Mouse (Mus musculus): Measurements from ENCODE around the gene Slc25a11. TPM values are rescaled to one million over a fixed set of nuclear protein-coding genes. Genes with fewer than 3 reads are reported as not detected.
A peak's percentile ranks its signal among the peaks of the same experiment; 100 is the strongest.

Gene Slc25a11
- total RNA-seq, 1 experiment from 2014 or later: 41.1 TPM

GRCm38 (mm10) chr11:70654198-70654922, 7.1 kb upstream of the Slc25a11 start, which contains the start of gene Pfn1:
TSS of gene Pfn1 (minus strand) at chr11:70654644.
- ATAC-seq (replicated peaks; ENCODE audit: insufficient number of reproducible peaks, low FRiP score, low TSS enrichment, poor library complexity, severe bottlenecking): peak; percentile 38; the same call in 1 of the 2 replicates

GRCm38 (mm10) chr11:70653345-70654197, 6.3 kb upstream of the Slc25a11 start:
- no peak for ATAC-seq (replicated peaks; ENCODE audit: insufficient number of reproducible peaks, low FRiP score, low TSS enrichment, poor library complexity, severe bottlenecking)

- no peak; the same call in 1 of the 2 replicates for ATAC-seq (replicated peaks; ENCODE audit: insufficient number of reproducible peaks, low FRiP score, low TSS enrichment, poor library complexity, severe bottlenecking)
Observed at GRCm38 (mm10) chr11:70652884-70653344, 5.6 kb upstream of the Slc25a11 start.

GRCm38 (mm10) chr11:70652029-70652883, 5.0 kb upstream of the Slc25a11 start:
- no peak for ATAC-seq (replicated peaks; ENCODE audit: insufficient number of reproducible peaks, low FRiP score, low TSS enrichment, poor library complexity, severe bottlenecking)

GRCm38 (mm10) chr11:70651391-70651790, 4.1 kb upstream of the Slc25a11 start:
- ATAC-seq (replicated peaks; ENCODE audit: insufficient number of reproducible peaks, low FRiP score, low TSS enrichment, poor library complexity, severe bottlenecking): no peak

- ATAC-seq (replicated peaks; ENCODE audit: insufficient number of reproducible peaks, low FRiP score, low TSS enrichment, poor library complexity, severe bottlenecking): no peak
Observed at GRCm38 (mm10) chr11:70650322-70651175, 3.3 kb upstream of the Slc25a11 start.

GRCm38 (mm10) chr11:70649185-70649734, 2.0 kb upstream of the Slc25a11 start:
- no peak for ATAC-seq (replicated peaks; ENCODE audit: insufficient number of reproducible peaks, low FRiP score, low TSS enrichment, poor library complexity, severe bottlenecking)

- ATAC-seq (replicated peaks; ENCODE audit: insufficient number of reproducible peaks, low FRiP score, low TSS enrichment, poor library complexity, severe bottlenecking): no peak
Observed at GRCm38 (mm10) chr11:70648512-70648911, 1.2 kb upstream of the Slc25a11 start.

- ATAC-seq (replicated peaks; ENCODE audit: insufficient number of reproducible peaks, low FRiP score, low TSS enrichment, poor library complexity, severe bottlenecking): no peak
Observed at GRCm38 (mm10) chr11:70647716-70648420, 589 bp upstream of the Slc25a11 start.

- no peak for ATAC-seq (replicated peaks; ENCODE audit: insufficient number of reproducible peaks, low FRiP score, low TSS enrichment, poor library complexity, severe bottlenecking)
Observed at GRCm38 (mm10) chr11:70646259-70646555, 1.1 kb downstream of the Slc25a11 start.

- no peak for ATAC-seq (replicated peaks; ENCODE audit: insufficient number of reproducible peaks, low FRiP score, low TSS enrichment, poor library complexity, severe bottlenecking)
Observed at GRCm38 (mm10) chr11:70645461-70646258, 1.6 kb downstream of the Slc25a11 start.

- ATAC-seq (replicated peaks; ENCODE audit: insufficient number of reproducible peaks, low FRiP score, low TSS enrichment, poor library complexity, severe bottlenecking): no peak
Observed at GRCm38 (mm10) chr11:70644564-70645103, 2.6 kb downstream of the Slc25a11 start.

- no peak for ATAC-seq (replicated peaks; ENCODE audit: insufficient number of reproducible peaks, low FRiP score, low TSS enrichment, poor library complexity, severe bottlenecking)
Observed at GRCm38 (mm10) chr11:70643051-70643450, 4.2 kb downstream of the Slc25a11 start.

GRCm38 (mm10) chr11:70641241-70641640, 6.0 kb downstream of the Slc25a11 start:
- no peak for ATAC-seq (replicated peaks; ENCODE audit: insufficient number of reproducible peaks, low FRiP score, low TSS enrichment, poor library complexity, severe bottlenecking)

- no peak for ATAC-seq (replicated peaks; ENCODE audit: insufficient number of reproducible peaks, low FRiP score, low TSS enrichment, poor library complexity, severe bottlenecking)
Observed at GRCm38 (mm10) chr11:70639976-70640375, 7.3 kb downstream of the Slc25a11 start.

- no peak for ATAC-seq (replicated peaks; ENCODE audit: insufficient number of reproducible peaks, low FRiP score, low TSS enrichment, poor library complexity, severe bottlenecking)
Observed at GRCm38 (mm10) chr11:70638714-70639278, 8.5 kb downstream of the Slc25a11 start, which contains the start of gene Gp1ba. TSS of gene Gp1ba (plus strand) at chr11:70639122.
